Mouse (Mus musculus): Measurements from ENCODE around the gene Smg5. TPM values are rescaled to one million over a fixed set of nuclear protein-coding genes. Genes with fewer than 3 reads are reported as not detected.
"Not testable (repeated sequence)": the region's sequence is repeated elsewhere in the genome, so short reads cannot be mapped to it uniquely, and the experiment has no call there.

Smg5 gene
- 26.7 and 30.9 TPM in 2 replicates for polyA plus RNA-seq (2015; fragmentation: Nextera tagmentation; extraction: Ambion mirVana)

DNA sequence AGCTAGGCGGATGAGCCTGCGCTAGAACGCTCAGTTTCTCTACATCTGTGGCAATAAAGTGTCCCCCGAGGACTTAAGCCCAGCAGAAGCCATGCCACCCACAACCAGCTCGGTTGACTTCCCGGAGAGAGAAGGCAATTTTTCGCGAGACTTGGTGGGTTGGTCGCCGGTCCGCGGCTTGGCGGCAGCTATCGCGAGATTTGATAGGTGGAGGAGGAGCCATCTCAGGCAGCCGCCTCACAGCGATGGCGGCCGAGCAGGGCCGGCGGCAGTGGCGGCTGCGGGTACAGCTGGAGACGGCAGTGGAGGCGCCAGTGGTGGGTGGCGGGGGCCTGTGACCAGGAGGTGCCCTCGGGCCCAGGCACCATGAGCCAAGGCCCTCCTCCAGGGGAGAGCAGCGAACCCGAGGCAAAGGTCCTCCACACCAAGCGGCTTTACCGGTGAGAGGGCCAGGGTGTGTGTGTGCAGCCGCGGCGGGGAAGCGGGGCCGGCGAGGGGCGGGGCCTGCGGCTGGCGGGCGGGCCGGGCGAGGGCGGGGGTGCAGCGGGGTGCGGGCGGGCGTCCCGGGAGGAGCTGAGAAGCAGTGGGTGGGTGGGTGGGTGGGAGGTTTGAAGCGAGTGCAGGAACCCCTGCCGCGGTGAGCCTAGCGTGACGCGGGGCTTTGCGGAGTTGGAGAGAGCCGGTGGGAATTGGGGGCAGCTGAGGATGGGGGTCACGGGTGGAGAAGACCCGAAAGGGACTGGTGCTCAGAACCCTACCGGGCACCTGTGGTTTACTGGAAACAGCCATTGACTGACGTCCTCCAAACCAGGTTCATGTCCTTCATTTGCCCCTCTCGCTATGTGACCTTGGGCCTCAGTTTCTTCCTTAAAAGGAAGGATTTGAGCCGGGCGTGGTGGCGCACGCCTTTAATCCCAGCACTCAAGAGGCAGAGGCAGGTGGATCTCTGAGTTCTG lies at the start of gene Smg5, which contains the start of gene Tmem79:
TSS of gene Smg5 (plus strand) at position 203 of the 956 bp plus-strand sequence.
TSS of gene Tmem79 (minus strand) at position 91 of the 956 bp plus-strand sequence.
- Histone ChIP-seq H3K9ac (ENCODE audit: low read depth, low read length) (peak within 1 kb of the TSS; percentile 84), H3K9me3 (replicated peaks; ENCODE audit: low read length) (no peaks in the 10 kb centered on the region), H3K4me3 (replicated peaks; ENCODE audit: low read depth, low read length) (peak within 1 kb of the TSS; percentile 62), H3K27me3 (ENCODE audit: insufficient read depth, low read length) (no peaks in the 10 kb centered on the region), H3K27ac (peak within 1 kb of the TSS; percentile 88), H3K4me1 (replicated peaks; ENCODE audit: insufficient read depth, low read length) (peaks cover 17% of the 10 kb centered on the region), H3K4me2 (ENCODE audit: low read length) (peak within 1 kb of the TSS; percentile 80), H3K36me3 (ENCODE audit: insufficient read depth, low read length) (no peaks in the 10 kb centered on the region)
- ATAC-seq (replicated peaks; ENCODE audit: low FRiP score, low read depth) (peak; percentile 92), DNase-seq (ENCODE audit: low spot score) (peak; percentile 97)
- WGBS = 2% methylated on average over 58 of the region's 66 CpGs
- no peak for TF ChIP-seq CTCF (IDR thresholded peaks at IDR 0.05; ENCODE audit: low read depth)

GRCm38 (mm10) chr3:88287110-88287509 lies 49.0 kb upstream of the Smg5 start, which contains the start of gene Gm38392:
TSS of gene Gm38392 (minus strand) at chr3:88287210.
- Histone ChIP-seq H3K36me3 (ENCODE audit: insufficient read depth, low read length) (no peaks in the 10 kb centered on the region), H3K9me3 (replicated peaks; ENCODE audit: low read length) (no peaks in the 10 kb centered on the region), H3K4me1 (replicated peaks; ENCODE audit: insufficient read depth, low read length) (no peaks in the 10 kb centered on the region), H3K4me3 (replicated peaks; ENCODE audit: low read depth, low read length) (no peak within 1 kb of the TSS), H3K27ac (no peak within 1 kb of the TSS), H3K9ac (ENCODE audit: low read depth, low read length) (no peak within 1 kb of the TSS), H3K27me3 (ENCODE audit: insufficient read depth, low read length) (no peaks in the 10 kb centered on the region), H3K4me2 (ENCODE audit: low read length) (no peak within 1 kb of the TSS)
- no peak for ATAC-seq (replicated peaks; ENCODE audit: low FRiP score, low read depth)
- DNase-seq (ENCODE audit: low spot score) = no peak
- 95% methylated on average over 4 of the region's 4 CpGs for WGBS
- TF ChIP-seq CTCF (IDR thresholded peaks at IDR 0.05; ENCODE audit: low read depth) = no peak

GRCm38 (mm10) chr3:88288133-88288713 lies 47.8 kb upstream of the Smg5 start:
- H3K27me3 ChIP-seq (ENCODE audit: insufficient read depth, low read length); H3K9me3 ChIP-seq (replicated peaks; ENCODE audit: low read length); H3K4me2 ChIP-seq (ENCODE audit: low read length); ATAC-seq (replicated peaks; ENCODE audit: low FRiP score, low read depth); H3K36me3 ChIP-seq (ENCODE audit: insufficient read depth, low read length); DNase-seq (ENCODE audit: low spot score); H3K9ac ChIP-seq (ENCODE audit: low read depth, low read length); H3K4me3 ChIP-seq (replicated peaks; ENCODE audit: low read depth, low read length); H3K4me1 ChIP-seq (replicated peaks; ENCODE audit: insufficient read depth, low read length); H3K27ac ChIP-seq: not testable (repeated sequence)
- WGBS = 79% methylated on average over 7 of the region's 10 CpGs

- Histone ChIP-seq H3K27me3 (ENCODE audit: insufficient read depth, low read length) (no peaks in the 10 kb centered on the region), H3K4me3 (replicated peaks; ENCODE audit: low read depth, low read length) (no peak overlapping the region), H3K4me2 (ENCODE audit: low read length) (no peak overlapping the region), H3K9me3 (replicated peaks; ENCODE audit: low read length) (no peaks in the 10 kb centered on the region), H3K36me3 (ENCODE audit: insufficient read depth, low read length) (no peaks in the 10 kb centered on the region), H3K27ac (no peak overlapping the region), H3K9ac (ENCODE audit: low read depth, low read length) (no peak overlapping the region), H3K4me1 (replicated peaks; ENCODE audit: insufficient read depth, low read length) (no peaks in the 10 kb centered on the region)
- peak; percentile 62 for TF ChIP-seq CTCF (IDR thresholded peaks at IDR 0.05; ENCODE audit: low read depth)
- 59% methylated on average over 4 of the region's 4 CpGs for WGBS
- ATAC-seq (replicated peaks; ENCODE audit: low FRiP score, low read depth) (no peak), DNase-seq (ENCODE audit: low spot score) (peak; percentile 43)
Observed at GRCm38 (mm10) chr3:88291970-88292369, 44.1 kb upstream of the Smg5 start.

- not testable (repeated sequence) for H3K36me3 ChIP-seq (ENCODE audit: insufficient read depth, low read length); H3K27ac ChIP-seq; H3K27me3 ChIP-seq (ENCODE audit: insufficient read depth, low read length); H3K9me3 ChIP-seq (replicated peaks; ENCODE audit: low read length); ATAC-seq (replicated peaks; ENCODE audit: low FRiP score, low read depth); H3K4me2 ChIP-seq (ENCODE audit: low read length); H3K4me3 ChIP-seq (replicated peaks; ENCODE audit: low read depth, low read length); H3K9ac ChIP-seq (ENCODE audit: low read depth, low read length); DNase-seq (ENCODE audit: low spot score); H3K4me1 ChIP-seq (replicated peaks; ENCODE audit: insufficient read depth, low read length)
- 41% methylated on average over 1 of the region's 1 CpGs for WGBS
Observed at GRCm38 (mm10) chr3:88295272-88295671, 40.8 kb upstream of the Smg5 start.

GRCm38 (mm10) chr3:88296110-88296560 lies 39.9 kb upstream of the Smg5 start:
- DNase-seq (ENCODE audit: low spot score) = peak; percentile 78

More at GRCm38 (mm10) chr3:88296110-88296560, 39.9 kb upstream of the Smg5 start:
- Histone ChIP-seq H3K4me3 (replicated peaks; ENCODE audit: low read depth, low read length) (peak overlapping the region; percentile 56), H3K9me3 (replicated peaks; ENCODE audit: low read length) (no peaks in the 10 kb centered on the region), H3K27me3 (ENCODE audit: insufficient read depth, low read length) (no peaks in the 10 kb centered on the region), H3K27ac (peak overlapping the region; percentile 77), H3K4me2 (ENCODE audit: low read length) (peak overlapping the region; percentile 66), H3K9ac (ENCODE audit: low read depth, low read length) (peak overlapping the region; percentile 42), H3K4me1 (replicated peaks; ENCODE audit: insufficient read depth, low read length) (peaks cover 6% of the 10 kb centered on the region), H3K36me3 (ENCODE audit: insufficient read depth, low read length) (peaks cover 8% of the 10 kb centered on the region; the same call in 1 of the 2 replicates)
- TF ChIP-seq CTCF (IDR thresholded peaks at IDR 0.05; ENCODE audit: low read depth) = no peak
- 2% methylated on average over 12 of the region's 12 CpGs for WGBS
- no peak for ATAC-seq (replicated peaks; ENCODE audit: low FRiP score, low read depth)

Data from kidney, postnatal 0 days (tissue).